Mouse (Mus musculus) forebrain, embryonic 16.5 days (tissue): ENCODE measurements at regions not wholly inside any gene's neighbourhood (a gene's known extent, or its start where the extent isn't known, plus 50 kb on each side); places are given as distances from the start of the nearest gene placed in this dataset.

Experiments used
- ATAC-seq: fragments of 200-750 bp; cut with Nextera tagmentation; 2 replicates; pipeline ENCODE4 v1.8.0; 2017; ENCODE audit warnings: mild to moderate bottlenecking, moderate library complexity
- H3K27ac ChIP-seq: fragments of 300-500 bp; sonication (generic); 2 replicates; pipeline ENCODE4 v1.5.1; 2014; ENCODE audit warnings: low read length, control low read depth
- H3K27me3 ChIP-seq: fragments of 300-500 bp; sonication (generic); replicated peaks from 2 replicates; pipeline ENCODE4 v1.6.1; 2014; ENCODE audit warnings: low read length; ENCODE audit not compliant: control insufficient read depth, insufficient read depth
- H3K36me3 ChIP-seq: fragments of 300-500 bp; sonication (generic); 2 replicates; pipeline ENCODE4 v1.6.1; 2014; ENCODE audit not compliant: control insufficient read depth, insufficient read depth
- H3K4me1 ChIP-seq: fragments of 300-500 bp; sonication (generic); replicated peaks from 2 replicates; pipeline ENCODE4 v1.6.1; 2014; ENCODE audit warnings: low read length; ENCODE audit not compliant: control insufficient read depth, insufficient read depth
- H3K4me2 ChIP-seq: fragments of 300-500 bp; sonication (generic); 2 replicates; pipeline ENCODE4 v1.6.1; 2014; ENCODE audit warnings: mild to moderate bottlenecking, low read length, control low read depth
- H3K4me3 ChIP-seq: fragments of 300-500 bp; sonication (generic); replicated peaks from 2 replicates; pipeline ENCODE4 v1.5.1; 2014; ENCODE audit warnings: mild to moderate bottlenecking, low read length, control low read depth
- H3K9ac ChIP-seq: fragments of 300-500 bp; sonication (generic); replicated peaks from 2 replicates; pipeline ENCODE4 v1.6.1; 2014; ENCODE audit warnings: low read depth, low read length, control low read depth
- H3K9me3 ChIP-seq: fragments of 300-500 bp; sonication (generic); 2 replicates; pipeline ENCODE4 v1.6.1; 2016; ENCODE audit warnings: low read length; ENCODE audit not compliant: control insufficient read depth
- WGBS: fragments of 180-500 bp; shearing (Covaris S2); extraction: QIAGEN DNeasy Blood & Tissue Kit; methylation state at CpG from one replicate; pipeline ENCODE4 v1.1.7; 2014; 5-methylcytosine and 5-hydroxymethylcytosine counted together

GRCm38 (mm10) chr5:149338016-149338696 lies 73.4 kb upstream of the Medag start:
- H3K27ac ChIP-seq = peak overlapping the region; percentile 68
- 53% methylated on average over 15 of the region's 15 CpGs for WGBS
- no peaks in the 10 kb centered on the region for H3K36me3 ChIP-seq
- peak; percentile 71 for ATAC-seq
- no peaks in the 10 kb centered on the region for H3K9me3 ChIP-seq
- no peak overlapping the region for H3K4me3 ChIP-seq
- H3K4me2 ChIP-seq = peak overlapping the region; percentile 2; the same call in 1 of the 2 replicates
- peaks cover 21% of the 10 kb centered on the region for H3K4me1 ChIP-seq
- H3K27me3 ChIP-seq = no peaks in the 10 kb centered on the region
- H3K9ac ChIP-seq = peak overlapping the region; percentile 10; the same call in 1 of the 2 replicates

GRCm38 (mm10) chr5:149338697-149339078 lies 72.9 kb upstream of the Medag start:
- Histone ChIP-seq H3K36me3 (no peaks in the 10 kb centered on the region), H3K4me3 (no peak overlapping the region), H3K4me2 (no peak overlapping the region), H3K27me3 (no peaks in the 10 kb centered on the region), H3K27ac (no peak overlapping the region), H3K9me3 (no peaks in the 10 kb centered on the region), H3K9ac (no peak overlapping the region), H3K4me1 (peaks cover 21% of the 10 kb centered on the region)
- 66% methylated on average over 5 of the region's 5 CpGs for WGBS
- ATAC-seq = no peak

GRCm38 (mm10) chr5:149340361-149340760 lies 71.2 kb upstream of the Medag start:
- Histone ChIP-seq H3K4me2 (no peak overlapping the region), H3K4me3 (no peak overlapping the region), H3K9me3 (no peaks in the 10 kb centered on the region), H3K27me3 (no peaks in the 10 kb centered on the region), H3K36me3 (no peaks in the 10 kb centered on the region), H3K4me1 (peaks cover 21% of the 10 kb centered on the region), H3K27ac (no peak overlapping the region), H3K9ac (no peak overlapping the region)
- WGBS = 54% methylated on average over 7 of the region's 7 CpGs
- no peak for ATAC-seq

GRCm38 (mm10) chr5:149341461-149341860 lies 70.1 kb upstream of the Medag start:
- Histone ChIP-seq H3K27ac (no peak overlapping the region), H3K36me3 (no peaks in the 10 kb centered on the region), H3K4me3 (no peak overlapping the region), H3K9ac (no peak overlapping the region), H3K4me1 (peaks cover 18% of the 10 kb centered on the region), H3K4me2 (no peak overlapping the region), H3K9me3 (no peaks in the 10 kb centered on the region), H3K27me3 (no peaks in the 10 kb centered on the region)
- ATAC-seq = no peak
- WGBS = 58% methylated on average over 6 of the region's 6 CpGs

GRCm38 (mm10) chr5:149343610-149344527 lies 67.7 kb upstream of the Medag start:
- Histone ChIP-seq H3K27ac (no peak overlapping the region), H3K4me2 (no peak overlapping the region), H3K36me3 (no peaks in the 10 kb centered on the region), H3K9me3 (no peaks in the 10 kb centered on the region), H3K4me1 (peaks cover under 1% of the 10 kb centered on the region; the same call in 1 of the 2 replicates), H3K9ac (no peak overlapping the region), H3K4me3 (no peak overlapping the region), H3K27me3 (no peaks in the 10 kb centered on the region)
- ATAC-seq = no peak
- 89% methylated on average over 21 of the region's 21 CpGs for WGBS

- H3K27me3 ChIP-seq = no peaks in the 10 kb centered on the region
- no peak overlapping the region for H3K4me3 ChIP-seq
- no peaks in the 10 kb centered on the region for H3K36me3 ChIP-seq
- H3K27ac ChIP-seq = no peak overlapping the region
- no peak overlapping the region for H3K9ac ChIP-seq
- ATAC-seq = no peak
- no peaks in the 10 kb centered on the region for H3K9me3 ChIP-seq
- no peak overlapping the region for H3K4me2 ChIP-seq
- 92% methylated on average over 4 of the region's 4 CpGs for WGBS
- H3K4me1 ChIP-seq = no peaks in the 10 kb centered on the region
Measured at GRCm38 (mm10) chr5:149344528-149344855, 67.1 kb upstream of the Medag start.

- WGBS = 90% methylated on average over 6 of the region's 6 CpGs
- Histone ChIP-seq H3K9me3 (no peaks in the 10 kb centered on the region), H3K4me1 (no peaks in the 10 kb centered on the region), H3K4me3 (no peak overlapping the region), H3K9ac (no peak overlapping the region), H3K36me3 (no peaks in the 10 kb centered on the region), H3K4me2 (no peak overlapping the region), H3K27ac (no peak overlapping the region), H3K27me3 (no peaks in the 10 kb centered on the region)
- ATAC-seq = no peak
Measured at GRCm38 (mm10) chr5:149345161-149345560, 66.4 kb upstream of the Medag start.

- no peaks in the 10 kb centered on the region for H3K27me3 ChIP-seq
- no peaks in the 10 kb centered on the region for H3K9me3 ChIP-seq
- 50% methylated on average over 8 of the region's 8 CpGs for WGBS
- H3K27ac ChIP-seq = no peak overlapping the region
- peaks cover 11% of the 10 kb centered on the region for H3K4me1 ChIP-seq
- no peak for ATAC-seq
- H3K9ac ChIP-seq = no peak overlapping the region
- H3K36me3 ChIP-seq = no peaks in the 10 kb centered on the region
- H3K4me3 ChIP-seq = no peak overlapping the region
- H3K4me2 ChIP-seq = no peak overlapping the region
Measured at GRCm38 (mm10) chr5:149349685-149350084, 61.9 kb upstream of the Medag start.

GRCm38 (mm10) chr5:149353039-149353655 lies 58.4 kb upstream of the Medag start:
- H3K9me3 ChIP-seq = no peaks in the 10 kb centered on the region
- H3K27me3 ChIP-seq = no peaks in the 10 kb centered on the region
- peak; percentile 93 for ATAC-seq
- H3K9ac ChIP-seq = 0 out of 2 replicates have a peak overlapping the region, but pooled peaks have one; percentile 34
- WGBS = 13% methylated on average over 14 of the region's 14 CpGs
- no peak overlapping the region for H3K4me2 ChIP-seq
- H3K27ac ChIP-seq = peak overlapping the region; percentile 31
- peaks cover 11% of the 10 kb centered on the region for H3K4me1 ChIP-seq
- no peaks in the 10 kb centered on the region for H3K36me3 ChIP-seq
- no peak overlapping the region for H3K4me3 ChIP-seq
